Mouse (Mus musculus) olfactory bulb, adult 2 months (tissue): Measurements from ENCODE around the gene Mlph.

Source experiments
- CTCF ChIP-seq: fragments of 200-500 bp; IDR thresholded peaks from 2 replicates; pipeline ENCODE4 v1.5.1; 2012; ENCODE audit warnings: low read depth, mild to moderate bottlenecking, low read length, moderate library complexity; ENCODE audit not compliant: insufficient read depth
- POLR2A ChIP-seq: fragments of 200-500 bp; IDR thresholded peaks from 2 replicates; pipeline ENCODE4 v1.6.1; 2012; ENCODE audit warnings: mild to moderate bottlenecking, low read depth, low read length, moderate library complexity; ENCODE audit not compliant: insufficient read depth

DNA sequence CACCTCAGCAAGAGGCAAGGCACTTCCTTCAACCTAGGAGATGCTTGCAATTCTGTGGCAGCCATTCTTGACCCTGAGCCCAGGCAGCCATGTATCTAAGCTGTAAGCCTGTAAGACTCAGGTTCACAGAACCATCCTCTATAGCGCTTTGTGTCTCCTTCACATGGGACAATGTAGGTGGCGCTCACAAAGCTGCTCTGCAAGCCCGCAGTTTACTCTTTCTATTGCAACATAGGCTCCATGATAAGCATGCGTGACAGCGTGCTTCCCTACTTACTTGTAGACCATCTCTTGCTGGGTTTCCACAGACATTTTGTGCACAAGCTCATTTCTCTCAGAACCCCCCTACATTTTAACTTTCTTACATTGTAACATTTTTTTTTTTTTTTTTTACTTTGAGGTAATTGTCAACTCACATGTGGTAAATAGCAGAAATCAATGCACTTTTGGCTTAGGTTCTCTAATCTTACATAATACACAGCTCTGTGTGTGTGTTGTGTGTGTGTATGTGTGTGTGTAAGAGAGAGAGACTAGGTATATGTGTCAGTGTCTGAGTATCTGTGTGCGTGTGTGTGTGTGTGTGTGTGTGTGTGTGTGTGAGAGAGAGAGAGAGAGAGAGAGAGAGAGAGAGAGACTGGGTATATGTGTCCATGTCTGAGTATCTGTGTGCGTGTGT lies 10.0 kb upstream of the Mlph start:
- TF ChIP-seq CTCF, result no peak
- no peak for TF ChIP-seq POLR2A
